Mouse (Mus musculus) Patski (cell line): ENCODE measurements around the gene Crocc. TPM values are rescaled to one million over a fixed set of nuclear protein-coding genes. Genes with fewer than 3 reads are reported as not detected.

ENCODE experiments used
- ATAC-seq: fragments of 100-300 bp; one replicate; pipeline ENCODE4 v1.8.0; 2021
- CTCF ChIA-PET: fragments of 350-600 bp; sonication (Branson Sonifier 250); formaldehyde crosslinking; loops from one replicate; lab custom pipeline; 2022; ENCODE audit warnings: inconsistent platforms; lab: Charles Lee
- POLR2A ChIA-PET: fragments of 350-600 bp; sonication (Branson Sonifier 250); formaldehyde crosslinking; loops from one replicate; lab custom pipeline; 2022; ENCODE audit warnings: antibody characterized with exemption, inconsistent platforms; lab: Charles Lee
- DNase-seq: peaks from one replicate; pipeline ENCODE4 v3.0.0-alpha.2; 2011; ENCODE audit warnings: low read depth, low spot score
- H3K27me3 ChIP-seq: fragments of 371-371 bp; one replicate; pipeline ENCODE4 v1.5.1; 2021
- CTCF ChIP-seq: fragments of 100-300 bp; IDR thresholded peaks from one replicate; pipeline ENCODE4 v1.5.1; 2021
- in situ Hi-C: fragments of 300-500 bp; cut with MboI; formaldehyde crosslinking; loops from 3 replicates; pipeline ENCODE4 v1.11.1; 2018; ENCODE audit warnings: low pct_unique_long_range_greater_than_20kb, mixed read lengths
- polyA plus RNA-seq: library from polyadenylated mRNA; unstranded; gene quantifications from one replicate; pipeline ENCODE4 v1.2.3, GENCODE M21; 2021

Gene Crocc
- polyA plus RNA-seq, 1 experiment from 2014 or later, result 11.9 TPM

GRCm38 (mm10) chr4:140974408-140974807, 85.9 kb downstream of the Crocc start:
- TF ChIP-seq CTCF, result no peak
- in situ Hi-C loops, result no loop called here
- ChIA-PET CTCF (no interaction called here), POLR2A (no interaction called here)
- ATAC-seq, result no peak
- H3K27me3 ChIP-seq, result no peaks in the 10 kb centered on the region
- no peak for DNase-seq

DNA sequence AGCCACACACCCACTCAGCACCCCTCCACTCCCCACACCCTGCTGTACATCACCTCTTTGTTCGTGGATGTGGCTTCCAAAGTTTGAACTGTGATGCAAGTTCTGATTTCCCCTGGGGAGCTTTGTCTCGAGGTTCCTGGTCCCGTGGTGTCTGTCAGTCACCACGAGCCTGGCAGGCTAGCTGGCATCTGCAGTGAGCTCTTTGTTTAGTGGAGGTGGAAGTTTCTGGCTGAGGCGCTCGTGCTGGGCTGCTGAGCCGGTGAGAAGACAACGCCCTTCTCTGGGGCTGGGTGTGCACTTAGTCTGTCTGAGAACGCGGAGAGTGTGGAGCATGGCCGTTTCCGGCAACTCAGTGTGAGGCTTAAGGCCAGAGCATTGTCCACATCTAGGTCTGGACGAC, 88.7 kb downstream of the Crocc start:
- POLR2A ChIA-PET, result interaction anchor here (1.2 kb wide), 1 partner anchor 49 kb away, joined by 3 read pairs; no protein-coding TSS in a partner anchor
- no peak for ATAC-seq
- TF ChIP-seq CTCF, result no peak
- H3K27me3 ChIP-seq, result no peaks in the 10 kb centered on the region
- no peak for DNase-seq
- in situ Hi-C loops, result no loop called here
- CTCF ChIA-PET, result no interaction called here

DNA sequence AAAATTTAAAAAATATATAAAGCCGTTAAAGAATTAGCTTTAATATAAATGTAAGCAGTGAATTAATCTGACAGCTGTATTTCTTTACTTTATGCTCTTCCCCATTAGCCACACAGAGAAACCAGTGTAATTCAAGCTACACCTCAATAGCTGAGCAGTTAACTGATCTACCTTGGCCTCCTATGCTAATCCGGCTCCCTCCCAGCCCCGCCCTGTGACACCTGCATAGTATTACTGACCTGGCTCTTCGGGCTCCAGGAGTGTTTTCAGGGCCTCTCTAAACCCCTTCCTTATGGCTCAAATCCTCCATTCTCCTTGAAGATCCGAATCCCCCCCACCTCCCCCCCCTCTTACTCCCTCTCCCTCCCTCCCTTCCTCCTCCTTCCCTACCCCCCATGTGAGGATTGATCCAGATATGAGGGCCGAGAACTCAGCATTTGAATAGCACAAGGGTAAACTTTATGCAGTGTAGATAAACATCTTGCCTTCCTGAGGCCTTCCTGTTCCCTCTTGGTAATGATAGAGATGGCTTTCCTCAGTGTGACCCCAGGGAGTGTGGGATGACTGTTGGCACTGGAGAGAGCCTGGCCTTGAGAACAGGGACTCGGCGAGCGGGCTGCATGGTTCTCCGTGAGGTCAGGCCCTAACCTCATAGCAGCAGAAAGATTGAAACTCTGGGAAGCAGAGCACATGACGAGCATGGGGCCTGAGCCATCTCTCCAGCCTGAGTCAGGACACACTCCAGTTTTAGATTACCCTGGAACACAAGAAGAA, 92.8 kb downstream of the Crocc start:
- TF ChIP-seq CTCF, result no peak
- no peak for DNase-seq
- in situ Hi-C loops, result no loop called here
- no peak for ATAC-seq
- no peaks in the 10 kb centered on the region for H3K27me3 ChIP-seq
- CTCF ChIA-PET, result interaction anchor here (1.3 kb wide), 1 partner anchor 11 kb away, joined by 3 read pairs; no protein-coding TSS in a partner anchor
- POLR2A ChIA-PET, result no interaction called here

Other genes with a start within 250 kb of the Crocc start
- gene Padi3, start 249.9 kb downstream of the Crocc start, polyA plus RNA-seq, result not detected
- 0.05 TPM for gene Padi1, start 214.8 kb downstream of the Crocc start, polyA plus RNA-seq
- 4.6 TPM for gene Padi2, start 154.2 kb downstream of the Crocc start, polyA plus RNA-seq
- 296 TPM for gene Sdhb, start 99.3 kb downstream of the Crocc start, polyA plus RNA-seq
- 42.6 TPM for gene Atp13a2, start 73.7 kb downstream of the Crocc start, polyA plus RNA-seq
- gene Mfap2, start 50.1 kb downstream of the Crocc start, polyA plus RNA-seq, result 40.3 TPM
- gene Necap2, start 17.8 kb upstream of the Crocc start, polyA plus RNA-seq, result 55.9 TPM
- gene Spata21, start 27.8 kb upstream of the Crocc start, polyA plus RNA-seq, result not detected
- gene Szrd1, start 79.2 kb upstream of the Crocc start, polyA plus RNA-seq, result 54.3 TPM
- 9.2 TPM for gene Fbxo42, start 87.4 kb upstream of the Crocc start, polyA plus RNA-seq
- 1.9 TPM for gene Rsg1, start 153.4 kb upstream of the Crocc start, polyA plus RNA-seq
- gene Arhgef19, start 178.9 kb upstream of the Crocc start, polyA plus RNA-seq, result 4.8 TPM
- gene Epha2, start 240.7 kb upstream of the Crocc start, polyA plus RNA-seq, result 59.1 TPM